Mouse (Mus musculus): ENCODE measurements around the gene Rpl35a. TPM values are rescaled to one million over a fixed set of nuclear protein-coding genes. Genes with fewer than 3 reads are reported as not detected.
"Not testable (repeated sequence)": the region's sequence is repeated elsewhere in the genome, so short reads cannot be mapped to it uniquely, and the experiment has no call there.

Gene Rpl35a
- polyA plus RNA-seq, 1 experiment from 2014 or later: 532 TPM

DNA sequence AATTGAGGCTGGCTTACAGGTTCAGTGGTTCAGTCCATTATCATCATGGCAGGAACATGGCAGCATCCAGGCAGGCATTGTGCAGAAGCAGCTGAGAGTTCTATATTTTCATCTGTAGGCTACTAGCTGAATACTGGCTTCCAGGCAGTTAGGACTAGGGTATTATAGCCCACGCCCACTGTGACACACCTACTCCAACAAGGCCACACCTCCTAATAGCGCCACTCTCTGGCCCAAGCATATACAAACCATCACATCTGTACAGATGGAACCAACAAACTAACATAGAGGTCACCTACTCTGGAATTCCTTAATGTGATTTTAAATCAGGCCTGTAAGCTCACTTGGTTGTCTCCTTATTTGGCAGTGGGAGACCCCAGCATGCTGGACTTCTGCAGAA is 7.6 kb upstream of the Rpl35a start:
- Histone ChIP-seq H3K9me3 (ENCODE audit: control insufficient read depth, low read length) (no peaks in the 10 kb centered on the region), H3K27me3 (ENCODE audit: control insufficient read depth, insufficient read depth, low read length) (no peaks in the 10 kb centered on the region), H3K9ac (no peak overlapping the region), H3K36me3 (replicated peaks; ENCODE audit: control insufficient read depth, insufficient read depth) (no peaks in the 10 kb centered on the region), H3K4me2 (replicated peaks) (no peak overlapping the region), H3K27ac (no peak overlapping the region), H3K4me1 (replicated peaks; ENCODE audit: control insufficient read depth, insufficient read depth, low read length) (no peaks in the 10 kb centered on the region), H3K4me3 (replicated peaks; ENCODE audit: low read length) (no peak overlapping the region)
- WGBS: 91% methylated on average over 2 of the region's 2 CpGs
- no peak for ATAC-seq (ENCODE audit: low FRiP score)
- no peak for DNase-seq (ENCODE audit: low spot score)

GRCm38 (mm10) chr16:33049809-33050208 is 6.4 kb upstream of the Rpl35a start:
- Histone ChIP-seq H3K4me1 (replicated peaks; ENCODE audit: control insufficient read depth, insufficient read depth, low read length) (no peaks in the 10 kb centered on the region), H3K36me3 (replicated peaks; ENCODE audit: control insufficient read depth, insufficient read depth) (no peaks in the 10 kb centered on the region), H3K27ac (no peak overlapping the region), H3K27me3 (ENCODE audit: control insufficient read depth, insufficient read depth, low read length) (no peaks in the 10 kb centered on the region), H3K9ac (no peak overlapping the region), H3K4me3 (replicated peaks; ENCODE audit: low read length) (no peak overlapping the region), H3K9me3 (ENCODE audit: control insufficient read depth, low read length) (no peaks in the 10 kb centered on the region), H3K4me2 (replicated peaks) (no peak overlapping the region)
- DNase-seq (ENCODE audit: low spot score) (no peak), ATAC-seq (ENCODE audit: low FRiP score) (no peak)
- WGBS: 95% methylated on average over 16 of the region's 16 CpGs

GRCm38 (mm10) chr16:33053141-33053540 is 3.1 kb upstream of the Rpl35a start:
- no peak overlapping the region for H3K27ac ChIP-seq

DNA sequence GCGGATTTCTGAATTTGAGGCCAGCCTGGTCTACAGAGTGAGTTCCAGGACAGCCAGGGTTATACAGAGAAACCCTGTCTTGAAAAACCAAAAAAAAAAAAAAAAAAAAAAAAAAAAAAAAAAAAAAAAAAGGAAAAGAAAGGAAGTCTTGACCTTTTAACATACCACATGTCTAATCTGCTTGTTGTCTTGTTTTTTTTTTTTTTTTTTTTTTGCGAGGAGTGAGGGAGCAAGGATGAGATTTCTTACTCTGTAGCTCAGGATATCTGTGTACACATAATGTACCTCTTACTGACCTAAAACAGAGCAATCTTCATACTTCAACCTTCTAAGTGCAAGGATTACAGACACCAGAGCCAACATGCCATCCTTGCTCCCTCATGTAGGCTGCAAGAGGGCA is 1.3 kb upstream of the Rpl35a start:
- H3K27me3 ChIP-seq (ENCODE audit: control insufficient read depth, insufficient read depth, low read length); H3K27ac ChIP-seq; H3K4me2 ChIP-seq (replicated peaks); H3K4me3 ChIP-seq (replicated peaks; ENCODE audit: low read length); ATAC-seq (ENCODE audit: low FRiP score); H3K9ac ChIP-seq; H3K9me3 ChIP-seq (ENCODE audit: control insufficient read depth, low read length); DNase-seq (ENCODE audit: low spot score): not testable (repeated sequence)
- 87% methylated on average over 2 of the region's 2 CpGs for WGBS
- Histone ChIP-seq H3K4me1 (replicated peaks; ENCODE audit: control insufficient read depth, insufficient read depth, low read length) (peaks cover 12% of the 10 kb centered on the region), H3K36me3 (replicated peaks; ENCODE audit: control insufficient read depth, insufficient read depth) (peaks cover 20% of the 10 kb centered on the region)

More at GRCm38 (mm10) chr16:33053141-33053540, 3.1 kb upstream of the Rpl35a start:
- Histone ChIP-seq H3K4me3 (replicated peaks; ENCODE audit: low read length) (no peak overlapping the region), H3K4me2 (replicated peaks) (no peak overlapping the region), H3K36me3 (replicated peaks; ENCODE audit: control insufficient read depth, insufficient read depth) (peaks cover 2% of the 10 kb centered on the region), H3K27me3 (ENCODE audit: control insufficient read depth, insufficient read depth, low read length) (no peaks in the 10 kb centered on the region), H3K4me1 (replicated peaks; ENCODE audit: control insufficient read depth, insufficient read depth, low read length) (peaks cover 8% of the 10 kb centered on the region), H3K9me3 (ENCODE audit: control insufficient read depth, low read length) (no peaks in the 10 kb centered on the region), H3K9ac (no peak overlapping the region)
- WGBS: 84% methylated on average over 5 of the region's 5 CpGs
- ATAC-seq (ENCODE audit: low FRiP score): no peak
- DNase-seq (ENCODE audit: low spot score): no peak

- DNase-seq (ENCODE audit: low spot score): peak; percentile 27
- H3K27ac ChIP-seq: no peak overlapping the region
- peak; percentile 16; the same call in 1 of the 2 replicates for ATAC-seq (ENCODE audit: low FRiP score)
These were observed 598 bp upstream of the Rpl35a start for GRCm38 (mm10) chr16:33055655-33056054.

GRCm38 (mm10) chr16:33056786-33057185 is 533 bp downstream of the Rpl35a start:
- under 1% methylated on average over 24 of the region's 24 CpGs for WGBS
- Histone ChIP-seq H3K4me1 (replicated peaks; ENCODE audit: control insufficient read depth, insufficient read depth, low read length) (peaks cover 15% of the 10 kb centered on the region), H3K27me3 (ENCODE audit: control insufficient read depth, insufficient read depth, low read length) (no peaks in the 10 kb centered on the region), H3K27ac (peak overlapping the region; percentile 86), H3K9ac (peak overlapping the region; percentile 88), H3K9me3 (ENCODE audit: control insufficient read depth, low read length) (no peaks in the 10 kb centered on the region), H3K4me3 (replicated peaks; ENCODE audit: low read length) (peak overlapping the region; percentile 76), H3K4me2 (replicated peaks) (peak overlapping the region; percentile 79), H3K36me3 (replicated peaks; ENCODE audit: control insufficient read depth, insufficient read depth) (peaks cover 34% of the 10 kb centered on the region)
- no peak for DNase-seq (ENCODE audit: low spot score)
- ATAC-seq (ENCODE audit: low FRiP score): peak; percentile 52; the same call in 1 of the 2 replicates

More at GRCm38 (mm10) chr16:33055655-33056054, 598 bp upstream of the Rpl35a start:
- Histone ChIP-seq H3K36me3 (replicated peaks; ENCODE audit: control insufficient read depth, insufficient read depth) (peaks cover 28% of the 10 kb centered on the region), H3K4me2 (replicated peaks) (peak overlapping the region; percentile 79), H3K9ac (peak overlapping the region; percentile 88), H3K27me3 (ENCODE audit: control insufficient read depth, insufficient read depth, low read length) (no peaks in the 10 kb centered on the region), H3K4me3 (replicated peaks; ENCODE audit: low read length) (peak overlapping the region; percentile 76), H3K4me1 (replicated peaks; ENCODE audit: control insufficient read depth, insufficient read depth, low read length) (peaks cover 12% of the 10 kb centered on the region), H3K9me3 (ENCODE audit: control insufficient read depth, low read length) (no peaks in the 10 kb centered on the region)
- 21% methylated on average over 10 of the region's 10 CpGs for WGBS

DNA sequence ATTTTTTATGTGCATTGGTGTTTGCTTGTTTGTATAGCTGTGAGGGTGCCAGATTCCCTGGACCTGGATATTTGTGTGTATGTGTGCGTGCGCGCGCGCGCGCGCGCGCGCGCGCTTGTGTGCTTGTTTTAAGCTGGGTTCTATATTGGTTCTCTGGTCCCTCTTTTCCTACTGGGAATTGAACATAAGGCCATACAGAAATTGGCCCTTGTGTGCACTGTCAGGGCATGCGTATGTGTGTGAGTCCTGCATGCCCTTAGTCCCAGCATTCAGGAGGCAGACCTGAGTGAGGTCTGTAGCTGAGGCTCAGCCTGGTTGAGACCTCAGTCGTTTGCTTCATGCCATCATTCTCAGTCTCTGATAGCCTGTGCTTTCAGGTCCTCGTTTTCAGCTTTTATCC is 1.8 kb downstream of the Rpl35a start:
- H3K4me2 ChIP-seq (replicated peaks): peak overlapping the region; percentile 79
- peaks cover 34% of the 10 kb centered on the region for H3K36me3 ChIP-seq (replicated peaks; ENCODE audit: control insufficient read depth, insufficient read depth)
- no peak overlapping the region for H3K27ac ChIP-seq
- peaks cover 20% of the 10 kb centered on the region for H3K4me1 ChIP-seq (replicated peaks; ENCODE audit: control insufficient read depth, insufficient read depth, low read length)
- no peaks in the 10 kb centered on the region for H3K9me3 ChIP-seq (ENCODE audit: control insufficient read depth, low read length)
- H3K4me3 ChIP-seq (replicated peaks; ENCODE audit: low read length): peak overlapping the region; percentile 76; the same call in 1 of the 2 replicates
- H3K27me3 ChIP-seq (ENCODE audit: control insufficient read depth, insufficient read depth, low read length): no peaks in the 10 kb centered on the region
- 0 out of 2 replicates have a peak overlapping the region, but pooled peaks have one; percentile 88 for H3K9ac ChIP-seq
- 94% methylated on average over 16 of the region's 16 CpGs for WGBS
- DNase-seq (ENCODE audit: low spot score): no peak
- no peak for ATAC-seq (ENCODE audit: low FRiP score)

GRCm38 (mm10) chr16:33058656-33059055 is 2.4 kb downstream of the Rpl35a start:
- H3K27me3 ChIP-seq (ENCODE audit: control insufficient read depth, insufficient read depth, low read length); H3K4me3 ChIP-seq (replicated peaks; ENCODE audit: low read length); H3K9me3 ChIP-seq (ENCODE audit: control insufficient read depth, low read length); DNase-seq (ENCODE audit: low spot score); H3K4me2 ChIP-seq (replicated peaks); H3K9ac ChIP-seq; ATAC-seq (ENCODE audit: low FRiP score); H3K27ac ChIP-seq: not testable (repeated sequence)
- peaks cover 34% of the 10 kb centered on the region for H3K36me3 ChIP-seq (replicated peaks; ENCODE audit: control insufficient read depth, insufficient read depth)
- 94% methylated on average over 9 of the region's 9 CpGs for WGBS
- peaks cover 26% of the 10 kb centered on the region for H3K4me1 ChIP-seq (replicated peaks; ENCODE audit: control insufficient read depth, insufficient read depth, low read length)

DNA sequence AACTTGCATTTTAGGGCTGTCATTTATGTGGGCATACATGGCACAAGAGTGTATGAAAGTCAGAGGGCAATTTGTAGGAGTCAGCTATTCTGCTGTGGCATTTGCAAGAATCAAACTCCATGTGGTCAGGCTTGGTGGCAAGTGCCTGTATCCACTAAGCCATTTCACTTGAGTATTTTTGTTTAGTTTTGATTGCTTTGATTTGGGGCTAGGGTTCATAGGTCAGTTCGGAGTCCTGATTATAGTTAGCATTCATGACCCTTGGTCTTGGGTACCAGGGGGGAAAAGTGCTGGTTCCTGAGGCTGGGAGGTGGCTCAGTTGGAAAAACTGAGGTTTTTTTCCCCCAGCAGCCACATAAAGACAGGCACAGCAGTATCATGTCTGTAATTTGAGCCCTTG is 3.2 kb downstream of the Rpl35a start:
- Histone ChIP-seq H3K36me3 (replicated peaks; ENCODE audit: control insufficient read depth, insufficient read depth) (peaks cover 34% of the 10 kb centered on the region), H3K27me3 (ENCODE audit: control insufficient read depth, insufficient read depth, low read length) (no peaks in the 10 kb centered on the region), H3K27ac (no peak overlapping the region), H3K9me3 (ENCODE audit: control insufficient read depth, low read length) (no peaks in the 10 kb centered on the region), H3K9ac (no peak overlapping the region), H3K4me3 (replicated peaks; ENCODE audit: low read length) (no peak overlapping the region), H3K4me2 (replicated peaks) (no peak overlapping the region), H3K4me1 (replicated peaks; ENCODE audit: control insufficient read depth, insufficient read depth, low read length) (peaks cover 31% of the 10 kb centered on the region)
- DNase-seq (ENCODE audit: low spot score): no peak
- WGBS: 94% methylated on average over 1 of the region's 1 CpGs
- no peak for ATAC-seq (ENCODE audit: low FRiP score)

- DNase-seq (ENCODE audit: low spot score) (no peak), ATAC-seq (ENCODE audit: low FRiP score) (no peak)
- H3K9me3 ChIP-seq (ENCODE audit: control insufficient read depth, low read length): no peaks in the 10 kb centered on the region
- H3K27me3 ChIP-seq (ENCODE audit: control insufficient read depth, insufficient read depth, low read length): no peaks in the 10 kb centered on the region
- H3K4me1 ChIP-seq (replicated peaks; ENCODE audit: control insufficient read depth, insufficient read depth, low read length): peaks cover 31% of the 10 kb centered on the region
- H3K4me2 ChIP-seq (replicated peaks): no peak overlapping the region
- peaks cover 34% of the 10 kb centered on the region for H3K36me3 ChIP-seq (replicated peaks; ENCODE audit: control insufficient read depth, insufficient read depth)
- no peak overlapping the region for H3K9ac ChIP-seq
- H3K27ac ChIP-seq: no peak overlapping the region
- WGBS: 76% methylated on average over 2 of the region's 2 CpGs
- H3K4me3 ChIP-seq (replicated peaks; ENCODE audit: low read length): no peak overlapping the region
These were observed 4.7 kb downstream of the Rpl35a start for GRCm38 (mm10) chr16:33060926-33061325.
